Mouse (Mus musculus): Measurements from ENCODE around the gene Rlbp1. TPM values are rescaled to one million over a fixed set of nuclear protein-coding genes. Genes with fewer than 3 reads are reported as not detected.
A peak's percentile ranks its signal among the peaks of the same experiment; 100 is the strongest.

The Rlbp1 gene
- polyA plus RNA-seq, 1 experiment = 0.04 TPM

GRCm38 (mm10) chr7:79336362-79336910, 50.4 kb downstream of the Rlbp1 start:
- Histone ChIP-seq H3K4me3 (ENCODE audit: insufficient read depth, poor library complexity, severe bottlenecking) (no peak overlapping the region), H3K36me3 (ENCODE audit: control insufficient read depth, insufficient read depth) (peaks cover 20% of the 10 kb centered on the region), H3ac (ENCODE audit: control insufficient read depth, insufficient read length, low read depth) (no peak overlapping the region), H3K79me3 (ENCODE audit: low read depth) (peaks cover 9% of the 10 kb centered on the region), H3K27me3 (ENCODE audit: control insufficient read depth, insufficient read depth, insufficient read length) (no peaks in the 10 kb centered on the region), H3K79me2 (ENCODE audit: control insufficient read depth, insufficient read depth) (peaks cover 19% of the 10 kb centered on the region)
- peak; percentile 98 for TF ChIP-seq MYOD1 (IDR thresholded peaks at IDR 0.05; ENCODE audit: control insufficient read depth, insufficient read length, low read depth)
- no peak for TF ChIP-seq MAX (IDR thresholded peaks at IDR 0.05)
- no peak for TF ChIP-seq USF1 (IDR thresholded peaks at IDR 0.05; ENCODE audit: low read depth)
- TF ChIP-seq CEBPB (IDR thresholded peaks at IDR 0.05; ENCODE audit: low read depth) = peak; percentile 16
- TF ChIP-seq MYOG (IDR thresholded peaks at IDR 0.05; ENCODE audit: control insufficient read depth, extremely low read depth, insufficient read length) = no peak
- peak; percentile 73 for TF ChIP-seq FOSL1 (IDR thresholded peaks at IDR 0.05; ENCODE audit: insufficient read depth, low read length, poor library complexity, severe bottlenecking)
- TF ChIP-seq CTCF (IDR thresholded peaks at IDR 0.05; ENCODE audit: control insufficient read depth, insufficient read depth, insufficient read length) = no peak

GRCm38 (mm10) chr7:79333419-79333818, 53.4 kb downstream of the Rlbp1 start:
- H3K79me3 ChIP-seq (ENCODE audit: low read depth) = peaks cover 9% of the 10 kb centered on the region
- no peak overlapping the region for H3ac ChIP-seq (ENCODE audit: control insufficient read depth, insufficient read length, low read depth)
- TF ChIP-seq MAX (IDR thresholded peaks at IDR 0.05) (no peak), MYOD1 (IDR thresholded peaks at IDR 0.05; ENCODE audit: control insufficient read depth, insufficient read length, low read depth) (no peak), MYOG (IDR thresholded peaks at IDR 0.05; ENCODE audit: control insufficient read depth, extremely low read depth, insufficient read length) (no peak), FOSL1 (IDR thresholded peaks at IDR 0.05; ENCODE audit: insufficient read depth, low read length, poor library complexity, severe bottlenecking) (no peak), CTCF (IDR thresholded peaks at IDR 0.05; ENCODE audit: control insufficient read depth, insufficient read depth, insufficient read length) (no peak), CEBPB (IDR thresholded peaks at IDR 0.05; ENCODE audit: low read depth) (no peak), USF1 (IDR thresholded peaks at IDR 0.05; ENCODE audit: low read depth) (no peak)
- H3K79me2 ChIP-seq (ENCODE audit: control insufficient read depth, insufficient read depth) = peaks cover 19% of the 10 kb centered on the region
- no peaks in the 10 kb centered on the region for H3K27me3 ChIP-seq (ENCODE audit: control insufficient read depth, insufficient read depth, insufficient read length)
- peaks cover 48% of the 10 kb centered on the region for H3K36me3 ChIP-seq (ENCODE audit: control insufficient read depth, insufficient read depth)
- H3K4me3 ChIP-seq (ENCODE audit: insufficient read depth, poor library complexity, severe bottlenecking) = no peak overlapping the region

- Histone ChIP-seq H3K27me3 (ENCODE audit: control insufficient read depth, insufficient read depth, insufficient read length) (no peaks in the 10 kb centered on the region), H3K36me3 (ENCODE audit: control insufficient read depth, insufficient read depth) (peaks cover 70% of the 10 kb centered on the region), H3K79me2 (ENCODE audit: control insufficient read depth, insufficient read depth) (peaks cover 19% of the 10 kb centered on the region), H3ac (ENCODE audit: control insufficient read depth, insufficient read length, low read depth) (no peak overlapping the region), H3K79me3 (ENCODE audit: low read depth) (peaks cover 9% of the 10 kb centered on the region), H3K4me3 (ENCODE audit: insufficient read depth, poor library complexity, severe bottlenecking) (no peak overlapping the region)
- TF ChIP-seq MYOD1 (IDR thresholded peaks at IDR 0.05; ENCODE audit: control insufficient read depth, insufficient read length, low read depth) (no peak), MAX (IDR thresholded peaks at IDR 0.05) (no peak)
These were observed 55.7 kb downstream of the Rlbp1 start for GRCm38 (mm10) chr7:79331197-79331596.

- Histone ChIP-seq H3K36me3 (ENCODE audit: control insufficient read depth, insufficient read depth) (peaks cover 78% of the 10 kb centered on the region), H3ac (ENCODE audit: control insufficient read depth, insufficient read length, low read depth) (no peak overlapping the region), H3K79me3 (ENCODE audit: low read depth) (peaks cover 9% of the 10 kb centered on the region), H3K27me3 (ENCODE audit: control insufficient read depth, insufficient read depth, insufficient read length) (no peaks in the 10 kb centered on the region), H3K79me2 (ENCODE audit: control insufficient read depth, insufficient read depth) (peaks cover 16% of the 10 kb centered on the region), H3K4me3 (ENCODE audit: insufficient read depth, poor library complexity, severe bottlenecking) (no peak overlapping the region)
- TF ChIP-seq MAX (IDR thresholded peaks at IDR 0.05) = no peak
- no peak for TF ChIP-seq MYOG (IDR thresholded peaks at IDR 0.05; ENCODE audit: control insufficient read depth, extremely low read depth, insufficient read length)
- TF ChIP-seq MYOD1 (IDR thresholded peaks at IDR 0.05; ENCODE audit: control insufficient read depth, insufficient read length, low read depth) = no peak
- no peak for TF ChIP-seq CEBPB (IDR thresholded peaks at IDR 0.05; ENCODE audit: low read depth)
- TF ChIP-seq FOSL1 (IDR thresholded peaks at IDR 0.05; ENCODE audit: insufficient read depth, low read length, poor library complexity, severe bottlenecking) = no peak
- TF ChIP-seq CTCF (IDR thresholded peaks at IDR 0.05; ENCODE audit: control insufficient read depth, insufficient read depth, insufficient read length) = no peak
- no peak for TF ChIP-seq USF1 (IDR thresholded peaks at IDR 0.05; ENCODE audit: low read depth)
These were observed 58.1 kb downstream of the Rlbp1 start for GRCm38 (mm10) chr7:79328769-79329168.

Other genes with a start within 250 kb of the Rlbp1 start
- 350 TPM for gene Mfge8, start 238.0 kb downstream of the Rlbp1 start, polyA plus RNA-seq (2012; fragmentation: generic; extraction: Trizol)
- 28.3 TPM for gene Abhd2, start 113.8 kb downstream of the Rlbp1 start, polyA plus RNA-seq (2012; fragmentation: generic; extraction: Trizol)
- 4.3 TPM for gene Fanci, start 4.9 kb upstream of the Rlbp1 start, polyA plus RNA-seq (2012; fragmentation: generic; extraction: Trizol)
- 37.8 TPM for gene Polg, start 79.3 kb upstream of the Rlbp1 start, polyA plus RNA-seq (2012; fragmentation: generic; extraction: Trizol)
- gene Rhcg, start 230.6 kb upstream of the Rlbp1 start, polyA plus RNA-seq (2012; fragmentation: generic; extraction: Trizol) = not detected